Mouse (Mus musculus): ENCODE data around the gene Ppp1r21. TPM values are rescaled to one million over a fixed set of nuclear protein-coding genes. Genes with fewer than 3 reads are reported as not detected.

Ppp1r21 gene
- polyA plus RNA-seq, 1 experiment from 2014 or later: 17.0 TPM

- no peak overlapping the region for H3K27ac ChIP-seq (replicated peaks in 1 of 2; ENCODE audit: control insufficient read depth in 1 of 2, insufficient read depth in 1 of 2, low read depth in 2 of 2, low read length in 2 of 2)
- no peak overlapping the region for H3K4me2 ChIP-seq (ENCODE audit: low read length)
- no peak for ATAC-seq (ENCODE audit: insufficient number of reproducible peaks, insufficient read depth, low FRiP score, low read depth)
- H3K9ac ChIP-seq (ENCODE audit: low read length): no peak overlapping the region
- H3K9me3 ChIP-seq (ENCODE audit: control insufficient read depth, low read length): no peaks in the 10 kb centered on the region
- H3K36me3 ChIP-seq (ENCODE audit: control insufficient read depth, insufficient read depth, low read length): peaks cover 41% of the 10 kb centered on the region
- peaks cover 6 to 7% of the 10 kb centered on the region in 2 experiments; a peak in 2 of 4 replicates for H3K4me1 ChIP-seq (ENCODE audit: control insufficient read depth in 2 of 2, insufficient read depth in 2 of 2, low read length in 2 of 2)
- 81% methylated on average over 11 of the region's 11 CpGs for WGBS
- no peaks in the 10 kb centered on the region for H3K27me3 ChIP-seq (ENCODE audit: control insufficient read depth, insufficient read depth, low read length)
- no peak overlapping the region for H3K4me3 ChIP-seq (ENCODE audit: control insufficient read depth in 1 of 2, insufficient read depth in 1 of 2, low read depth in 1 of 2, low read length in 2 of 2)
These were observed 23.7 kb downstream of the Ppp1r21 start for GRCm38 (mm10) chr17:88553473-88554087.

GRCm38 (mm10) chr17:88556176-88556575 lies 26.3 kb downstream of the Ppp1r21 start:
- H3K4me3 ChIP-seq (ENCODE audit: control insufficient read depth in 1 of 2, insufficient read depth in 1 of 2, low read depth in 1 of 2, low read length in 2 of 2): no peak overlapping the region
- no peak overlapping the region for H3K4me2 ChIP-seq (ENCODE audit: low read length)
- no peaks in the 10 kb centered on the region for H3K27me3 ChIP-seq (ENCODE audit: control insufficient read depth, insufficient read depth, low read length)
- 80% methylated on average over 13 of the region's 13 CpGs for WGBS
- H3K4me1 ChIP-seq (ENCODE audit: control insufficient read depth in 2 of 2, insufficient read depth in 2 of 2, low read length in 2 of 2): peaks cover 0 to 5% of the 10 kb centered on the region in 2 experiments; a peak in 2 of 4 replicates
- no peaks in the 10 kb centered on the region for H3K9me3 ChIP-seq (ENCODE audit: control insufficient read depth, low read length)
- no peak overlapping the region for H3K9ac ChIP-seq (ENCODE audit: low read length)
- peaks cover 37% of the 10 kb centered on the region for H3K36me3 ChIP-seq (ENCODE audit: control insufficient read depth, insufficient read depth, low read length)
- no peak for ATAC-seq (ENCODE audit: insufficient number of reproducible peaks, insufficient read depth, low FRiP score, low read depth)
- no peak overlapping the region for H3K27ac ChIP-seq (replicated peaks in 1 of 2; ENCODE audit: control insufficient read depth in 1 of 2, insufficient read depth in 1 of 2, low read depth in 2 of 2, low read length in 2 of 2)

- H3K27me3 ChIP-seq (ENCODE audit: control insufficient read depth, insufficient read depth, low read length): no peaks in the 10 kb centered on the region
- peaks cover 37% of the 10 kb centered on the region for H3K36me3 ChIP-seq (ENCODE audit: control insufficient read depth, insufficient read depth, low read length)
- no peak overlapping the region for H3K4me2 ChIP-seq (ENCODE audit: low read length)
- no peak overlapping the region for H3K4me3 ChIP-seq (ENCODE audit: control insufficient read depth in 1 of 2, insufficient read depth in 1 of 2, low read depth in 1 of 2, low read length in 2 of 2)
- ATAC-seq (ENCODE audit: insufficient number of reproducible peaks, insufficient read depth, low FRiP score, low read depth): no peak
- no peak overlapping the region for H3K27ac ChIP-seq (replicated peaks in 1 of 2; ENCODE audit: control insufficient read depth in 1 of 2, insufficient read depth in 1 of 2, low read depth in 2 of 2, low read length in 2 of 2)
- no peaks in the 10 kb centered on the region for H3K9me3 ChIP-seq (ENCODE audit: control insufficient read depth, low read length)
- H3K4me1 ChIP-seq (ENCODE audit: control insufficient read depth in 2 of 2, insufficient read depth in 2 of 2, low read length in 2 of 2): peaks cover 0 to 8% of the 10 kb centered on the region in 2 experiments; a peak in 1 of 4 replicates
- H3K9ac ChIP-seq (ENCODE audit: low read length): no peak overlapping the region
- 78% methylated on average over 4 of the region's 4 CpGs for WGBS
These were observed 26.8 kb downstream of the Ppp1r21 start for GRCm38 (mm10) chr17:88556688-88557087.

- Histone ChIP-seq H3K4me3 (ENCODE audit: control insufficient read depth in 1 of 2, insufficient read depth in 1 of 2, low read depth in 1 of 2, low read length in 2 of 2) (no peak overlapping the region), H3K9ac (ENCODE audit: low read length) (no peak overlapping the region), H3K4me1 (ENCODE audit: control insufficient read depth in 2 of 2, insufficient read depth in 2 of 2, low read length in 2 of 2) (peaks cover 0 to 6% of the 10 kb centered on the region in 2 experiments; a peak in 1 of 4 replicates), H3K27ac (replicated peaks in 1 of 2; ENCODE audit: control insufficient read depth in 1 of 2, insufficient read depth in 1 of 2, low read depth in 2 of 2, low read length in 2 of 2) (no peak overlapping the region), H3K4me2 (ENCODE audit: low read length) (no peak overlapping the region), H3K27me3 (ENCODE audit: control insufficient read depth, insufficient read depth, low read length) (no peaks in the 10 kb centered on the region), H3K36me3 (ENCODE audit: control insufficient read depth, insufficient read depth, low read length) (peaks cover 48% of the 10 kb centered on the region), H3K9me3 (ENCODE audit: control insufficient read depth, low read length) (no peaks in the 10 kb centered on the region)
- WGBS: 27% methylated on average over 13 of the region's 13 CpGs
- ATAC-seq (ENCODE audit: insufficient number of reproducible peaks, insufficient read depth, low FRiP score, low read depth): 0 out of 2 replicates have a peak, but pooled peaks have one; percentile 34
These were observed 28.4 kb downstream of the Ppp1r21 start for GRCm38 (mm10) chr17:88558168-88558842.

GRCm38 (mm10) chr17:88563611-88564010 lies 33.7 kb downstream of the Ppp1r21 start:
- no peak for ATAC-seq (ENCODE audit: insufficient number of reproducible peaks, insufficient read depth, low FRiP score, low read depth)
- H3K4me2 ChIP-seq (ENCODE audit: low read length): no peak overlapping the region
- H3K4me1 ChIP-seq (ENCODE audit: control insufficient read depth in 2 of 2, insufficient read depth in 2 of 2, low read length in 2 of 2): peaks cover 0 to 6% of the 10 kb centered on the region in 2 experiments; a peak in 1 of 4 replicates
- H3K9ac ChIP-seq (ENCODE audit: low read length): no peak overlapping the region
- no peaks in the 10 kb centered on the region for H3K27me3 ChIP-seq (ENCODE audit: control insufficient read depth, insufficient read depth, low read length)
- 80% methylated on average over 3 of the region's 3 CpGs for WGBS
- H3K9me3 ChIP-seq (ENCODE audit: control insufficient read depth, low read length): no peaks in the 10 kb centered on the region
- no peak overlapping the region for H3K27ac ChIP-seq (replicated peaks in 1 of 2; ENCODE audit: control insufficient read depth in 1 of 2, insufficient read depth in 1 of 2, low read depth in 2 of 2, low read length in 2 of 2)
- no peak overlapping the region for H3K4me3 ChIP-seq (ENCODE audit: control insufficient read depth in 1 of 2, insufficient read depth in 1 of 2, low read depth in 1 of 2, low read length in 2 of 2)
- peaks cover 55% of the 10 kb centered on the region for H3K36me3 ChIP-seq (ENCODE audit: control insufficient read depth, insufficient read depth, low read length)

- H3K4me1 ChIP-seq (ENCODE audit: control insufficient read depth in 2 of 2, insufficient read depth in 2 of 2, low read length in 2 of 2): no peaks in the 10 kb centered on the region
- H3K4me3 ChIP-seq (ENCODE audit: control insufficient read depth in 1 of 2, insufficient read depth in 1 of 2, low read depth in 1 of 2, low read length in 2 of 2): no peak overlapping the region
- H3K4me2 ChIP-seq (ENCODE audit: low read length): no peak overlapping the region
- H3K27me3 ChIP-seq (ENCODE audit: control insufficient read depth, insufficient read depth, low read length): no peaks in the 10 kb centered on the region
- whole genome bisulfite sequencing: 87% methylated on average over 10 of the region's 10 CpGs
- no peaks in the 10 kb centered on the region for H3K9me3 ChIP-seq (ENCODE audit: control insufficient read depth, low read length)
- ATAC-seq (ENCODE audit: insufficient number of reproducible peaks, insufficient read depth, low FRiP score, low read depth): no peak
- no peak overlapping the region for H3K27ac ChIP-seq (replicated peaks in 1 of 2; ENCODE audit: control insufficient read depth in 1 of 2, insufficient read depth in 1 of 2, low read depth in 2 of 2, low read length in 2 of 2)
- peaks cover 74% of the 10 kb centered on the region for H3K36me3 ChIP-seq (ENCODE audit: control insufficient read depth, insufficient read depth, low read length)
- no peak overlapping the region for H3K9ac ChIP-seq (ENCODE audit: low read length)
These were observed 40.1 kb downstream of the Ppp1r21 start for GRCm38 (mm10) chr17:88569807-88570540.

GRCm38 (mm10) chr17:88570784-88571183 lies 40.9 kb downstream of the Ppp1r21 start:
- Histone ChIP-seq H3K36me3 (ENCODE audit: control insufficient read depth, insufficient read depth, low read length) (peaks cover 77% of the 10 kb centered on the region), H3K27me3 (ENCODE audit: control insufficient read depth, insufficient read depth, low read length) (no peaks in the 10 kb centered on the region), H3K9ac (ENCODE audit: low read length) (no peak overlapping the region), H3K4me2 (ENCODE audit: low read length) (no peak overlapping the region), H3K4me3 (ENCODE audit: control insufficient read depth in 1 of 2, insufficient read depth in 1 of 2, low read depth in 1 of 2, low read length in 2 of 2) (no peak overlapping the region), H3K9me3 (ENCODE audit: control insufficient read depth, low read length) (no peaks in the 10 kb centered on the region), H3K4me1 (ENCODE audit: control insufficient read depth in 2 of 2, insufficient read depth in 2 of 2, low read length in 2 of 2) (no peaks in the 10 kb centered on the region), H3K27ac (replicated peaks in 1 of 2; ENCODE audit: control insufficient read depth in 1 of 2, insufficient read depth in 1 of 2, low read depth in 2 of 2, low read length in 2 of 2) (no peak overlapping the region)
- no peak for ATAC-seq (ENCODE audit: insufficient number of reproducible peaks, insufficient read depth, low FRiP score, low read depth)
- 79% methylated on average over 11 of the region's 11 CpGs for WGBS

Measured in heart, embryonic 14.5 days (tissue).